Mouse (Mus musculus) stomach, postnatal 0 days (tissue): ENCODE measurements around the gene Myo15. TPM values are rescaled to one million over a fixed set of nuclear protein-coding genes. Genes with fewer than 3 reads are reported as not detected.
A peak's percentile ranks its signal among the peaks of the same experiment; 100 is the strongest.

Experiments used
- ATAC-seq: fragments of 200-750 bp; cut with Nextera tagmentation; 2 replicates; pipeline ENCODE4 v1.8.0; 2017; ENCODE audit not compliant: low FRiP score, low TSS enrichment
- DNase-seq: peaks from one replicate; pipeline ENCODE4 v3.0.0-alpha.2; 2016; ENCODE audit warnings: low spot score
- H3K27ac ChIP-seq: fragments of 300-500 bp; sonication (generic); replicated peaks from 2 replicates; pipeline ENCODE4 v1.5.1; 2014; ENCODE audit warnings: mild to moderate bottlenecking, control low read depth
- H3K27me3 ChIP-seq: fragments of 300-500 bp; sonication (generic); 2 replicates; pipeline ENCODE4 v1.6.1; 2014; ENCODE audit warnings: low read length; ENCODE audit not compliant: control insufficient read depth, insufficient read depth
- H3K36me3 ChIP-seq: fragments of 300-500 bp; sonication (generic); 2 replicates; pipeline ENCODE4 v1.6.1; 2014; ENCODE audit warnings: low read length, mixed read lengths; ENCODE audit not compliant: control insufficient read depth, insufficient read depth
- H3K4me1 ChIP-seq: fragments of 300-500 bp; sonication (generic); replicated peaks from 2 replicates; pipeline ENCODE4 v1.6.1; 2014; ENCODE audit warnings: antibody characterized with exemption; ENCODE audit not compliant: control insufficient read depth, insufficient read depth
- H3K4me2 ChIP-seq: fragments of 300-500 bp; sonication (generic); replicated peaks from 2 replicates; pipeline ENCODE4 v1.6.1; 2014; ENCODE audit warnings: low read depth, mild to moderate bottlenecking, control low read depth, moderate library complexity
- H3K4me3 ChIP-seq: fragments of 300-500 bp; sonication (generic); 2 replicates; pipeline ENCODE4 v1.5.1; 2014; ENCODE audit warnings: low read depth, low read length, control low read depth
- H3K9ac ChIP-seq: fragments of 300-500 bp; sonication (generic); 2 replicates; pipeline ENCODE4 v1.6.1; 2014; ENCODE audit warnings: mild to moderate bottlenecking, low read length, control low read depth, mixed read lengths
- H3K9me3 ChIP-seq: fragments of 300-500 bp; sonication (generic); 2 replicates; pipeline ENCODE4 v1.6.1; 2016; ENCODE audit warnings: low read length; ENCODE audit not compliant: control insufficient read depth
- CTCF ChIP-seq: IDR thresholded peaks from 2 replicates; pipeline ENCODE4 v1.5.1; 2016; ENCODE audit warnings: antibody characterized with exemption, low read depth, mild to moderate bottlenecking, moderate library complexity
- EP300 ChIP-seq: optimal IDR thresholded peaks from 2 replicates; pipeline ENCODE3; 2016; ENCODE audit warnings: antibody characterized with exemption
- WGBS: fragments of 180-500 bp; shearing (Covaris S2); extraction: QIAGEN DNeasy Blood & Tissue Kit; methylation state at CpG from one replicate; pipeline ENCODE4 v1.1.7; 2014; 5-methylcytosine and 5-hydroxymethylcytosine counted together
- polyA plus RNA-seq: library from polyadenylated mRNA; unstranded; fragments of >200 nt; fragmentation: Nextera tagmentation; extraction: Ambion mirVana; gene quantifications from 2 replicates; pipeline ENCODE4 v1.2.1, GENCODE M21; 2015

The Myo15 gene
- polyA plus RNA-seq, 1 experiment from 2014 or later, result 0.02 TPM

DNA sequence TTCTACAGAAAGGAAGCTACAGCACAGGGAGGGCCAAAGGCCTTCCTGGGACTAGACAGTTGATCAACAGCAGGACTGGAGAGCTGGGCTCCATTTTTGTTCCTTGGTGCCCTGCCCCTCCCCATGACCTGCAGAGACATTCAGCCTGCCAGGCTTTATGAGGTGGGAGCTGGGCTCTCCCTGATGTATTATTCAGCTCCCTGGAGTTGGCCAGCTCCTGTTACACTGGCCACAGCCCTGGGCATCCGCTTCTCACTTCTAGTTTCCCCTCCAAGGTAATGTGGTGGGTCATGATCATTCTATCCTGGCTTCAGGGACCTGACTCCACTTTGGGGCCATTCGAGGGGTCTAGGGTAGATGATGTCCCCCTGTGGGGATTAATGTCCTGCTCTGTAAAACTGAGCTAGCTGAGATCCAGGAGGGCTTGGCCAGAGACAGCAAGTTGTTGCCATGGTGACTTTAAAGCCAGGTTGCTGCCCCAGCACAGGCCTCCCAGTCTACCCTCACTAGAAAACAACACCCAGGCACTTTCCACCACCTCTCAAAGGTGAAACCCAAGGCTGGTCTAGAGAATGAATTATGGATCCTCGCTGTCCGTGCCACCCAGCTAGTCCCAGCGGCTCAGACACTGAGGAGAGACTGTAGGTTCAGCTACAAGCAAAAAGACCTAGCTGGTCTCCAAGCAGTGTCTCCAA lies 6.7 kb downstream of the Myo15 start:
- H3K4me3 ChIP-seq, result no peak overlapping the region
- H3K9ac ChIP-seq, result no peak overlapping the region
- no peaks in the 10 kb centered on the region for H3K27me3 ChIP-seq
- H3K4me1 ChIP-seq, result no peaks in the 10 kb centered on the region
- H3K27ac ChIP-seq, result no peak overlapping the region
- no peak overlapping the region for H3K4me2 ChIP-seq
- no peaks in the 10 kb centered on the region for H3K9me3 ChIP-seq
- 87% methylated on average over 5 of the region's 5 CpGs for WGBS
- no peak for ATAC-seq
- H3K36me3 ChIP-seq, result no peaks in the 10 kb centered on the region
- no peak for TF ChIP-seq EP300
- TF ChIP-seq CTCF, result no peak
- no peak for DNase-seq

- 26% methylated on average over 17 of the region's 17 CpGs for WGBS
- no peaks in the 10 kb centered on the region for H3K4me1 ChIP-seq
- H3K9ac ChIP-seq, result no peak overlapping the region
- no peak overlapping the region for H3K4me3 ChIP-seq
- H3K27ac ChIP-seq, result no peak overlapping the region
- peak overlapping the region; percentile 35; the same call in 1 of the 2 replicates for H3K4me2 ChIP-seq
- TF ChIP-seq CTCF, result no peak
- no peak for TF ChIP-seq EP300
- peak; percentile 52 for DNase-seq
- H3K27me3 ChIP-seq, result no peaks in the 10 kb centered on the region
- H3K36me3 ChIP-seq, result no peaks in the 10 kb centered on the region
- H3K9me3 ChIP-seq, result no peaks in the 10 kb centered on the region
- ATAC-seq, result peak; percentile 54
Measured at GRCm38 (mm10) chr11:60478121-60478520, 9.0 kb downstream of the Myo15 start.

GRCm38 (mm10) chr11:60486267-60486666 lies 17.1 kb downstream of the Myo15 start:
- DNase-seq (no peak), ATAC-seq (no peak)
- no peak overlapping the region for H3K4me3 ChIP-seq
- no peaks in the 10 kb centered on the region for H3K9me3 ChIP-seq
- no peaks in the 10 kb centered on the region for H3K4me1 ChIP-seq
- no peak overlapping the region for H3K4me2 ChIP-seq
- H3K27me3 ChIP-seq, result no peaks in the 10 kb centered on the region
- no peak for TF ChIP-seq CTCF
- no peak for TF ChIP-seq EP300
- no peaks in the 10 kb centered on the region for H3K36me3 ChIP-seq
- no peak overlapping the region for H3K27ac ChIP-seq
- no peak overlapping the region for H3K9ac ChIP-seq
- WGBS, result 55% methylated on average over 3 of the region's 3 CpGs

DNA sequence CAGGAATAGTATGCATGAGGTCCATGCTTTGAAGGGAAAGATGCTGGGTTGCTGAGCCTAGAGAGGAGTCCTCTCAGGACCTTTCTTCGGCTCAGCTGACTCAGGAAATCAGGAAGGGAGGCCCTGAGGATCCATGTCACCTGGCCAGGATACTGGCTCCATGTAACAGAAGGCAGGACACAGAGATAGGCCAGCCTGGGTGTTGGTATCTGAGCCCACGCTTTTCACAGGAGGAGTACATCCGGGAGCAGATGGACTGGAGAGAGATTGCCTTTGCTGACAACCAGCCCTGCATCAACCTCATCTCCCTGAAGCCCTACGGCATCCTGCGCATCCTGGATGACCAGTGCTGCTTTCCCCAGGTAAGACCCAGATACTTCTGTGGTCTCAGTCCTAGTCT lies 23.6 kb downstream of the Myo15 start:
- no peak overlapping the region for H3K4me2 ChIP-seq
- ATAC-seq, result no peak
- WGBS, result 79% methylated on average over 5 of the region's 5 CpGs
- no peaks in the 10 kb centered on the region for H3K27me3 ChIP-seq
- no peaks in the 10 kb centered on the region for H3K4me1 ChIP-seq
- H3K4me3 ChIP-seq, result no peak overlapping the region
- TF ChIP-seq CTCF, result no peak
- TF ChIP-seq EP300, result no peak
- H3K9me3 ChIP-seq, result no peaks in the 10 kb centered on the region
- no peak for DNase-seq
- H3K27ac ChIP-seq, result no peak overlapping the region
- H3K9ac ChIP-seq, result no peak overlapping the region
- H3K36me3 ChIP-seq, result no peaks in the 10 kb centered on the region

GRCm38 (mm10) chr11:60495692-60496091 lies 26.6 kb downstream of the Myo15 start:
- no peak overlapping the region for H3K27ac ChIP-seq
- no peak for ATAC-seq
- H3K27me3 ChIP-seq, result no peaks in the 10 kb centered on the region
- 51% methylated on average over 2 of the region's 2 CpGs for WGBS
- no peaks in the 10 kb centered on the region for H3K36me3 ChIP-seq
- H3K9me3 ChIP-seq, result no peaks in the 10 kb centered on the region
- peak; percentile 44 for TF ChIP-seq CTCF
- no peak for TF ChIP-seq EP300
- no peak overlapping the region for H3K9ac ChIP-seq
- DNase-seq, result no peak
- H3K4me1 ChIP-seq, result no peaks in the 10 kb centered on the region
- H3K4me2 ChIP-seq, result no peak overlapping the region
- no peak overlapping the region for H3K4me3 ChIP-seq

DNA sequence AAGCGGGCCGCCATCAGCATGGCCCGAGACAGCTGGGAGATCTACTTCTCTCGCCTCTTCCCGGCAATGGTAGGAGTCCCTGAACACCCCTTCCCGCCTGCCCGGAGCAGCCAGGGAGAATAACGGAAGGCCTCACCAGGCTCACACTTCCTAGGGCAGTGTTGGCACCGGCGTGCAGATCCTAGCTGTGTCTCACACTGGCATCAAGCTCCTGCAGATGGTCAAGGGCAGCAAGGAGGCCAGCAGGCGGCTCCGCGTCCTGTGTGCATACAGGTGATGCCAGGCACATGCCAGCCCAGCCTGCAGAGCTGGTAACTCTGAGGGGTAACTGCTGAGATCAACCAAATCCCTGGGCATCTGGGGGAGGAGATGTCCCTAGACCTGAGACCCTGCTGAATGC lies 38.1 kb downstream of the Myo15 start:
- no peak for DNase-seq
- 86% methylated on average over 13 of the region's 13 CpGs for WGBS
- Histone ChIP-seq H3K4me3 (no peak overlapping the region), H3K27ac (no peak overlapping the region), H3K9ac (no peak overlapping the region), H3K27me3 (no peaks in the 10 kb centered on the region), H3K9me3 (no peaks in the 10 kb centered on the region), H3K4me1 (no peaks in the 10 kb centered on the region), H3K4me2 (no peak overlapping the region), H3K36me3 (no peaks in the 10 kb centered on the region)
- TF ChIP-seq EP300 (no peak), CTCF (no peak)
- ATAC-seq, result no peak
